Mouse (Mus musculus): ENCODE measurements at regions not wholly inside any gene's neighbourhood (a gene's known extent, or its start where the extent isn't known, plus 50 kb on each side); places are given as distances from the start of the nearest gene placed in this dataset.

GRCm38 (mm10) chr9:41481611-41482266 lies 320.2 kb upstream of the Ubash3b start:
- no peak for DNase-seq (ENCODE audit: low spot score)

- no peak for DNase-seq (ENCODE audit: low spot score)
Measured at GRCm38 (mm10) chr9:41479854-41480749, 318.6 kb upstream of the Ubash3b start.

GRCm38 (mm10) chr9:41479085-41479484 lies 317.6 kb upstream of the Ubash3b start:
- DNase-seq (ENCODE audit: low spot score): no peak

GRCm38 (mm10) chr9:41478106-41478848 lies 316.8 kb upstream of the Ubash3b start:
- no peak for DNase-seq (ENCODE audit: low spot score)

GRCm38 (mm10) chr9:41475326-41475725 lies 313.8 kb upstream of the Ubash3b start:
- DNase-seq (ENCODE audit: low spot score): no peak

GRCm38 (mm10) chr9:41474945-41475297 lies 313.4 kb upstream of the Ubash3b start:
- DNase-seq (ENCODE audit: low spot score): no peak

- DNase-seq (ENCODE audit: low spot score): peak; percentile 5
Measured at GRCm38 (mm10) chr9:41474244-41474944, 312.9 kb upstream of the Ubash3b start.

GRCm38 (mm10) chr9:41473506-41473905 lies 312.0 kb upstream of the Ubash3b start:
- DNase-seq (ENCODE audit: low spot score): no peak

- DNase-seq (ENCODE audit: low spot score): no peak
Measured at GRCm38 (mm10) chr9:41471345-41471744, 309.8 kb upstream of the Ubash3b start.

GRCm38 (mm10) chr9:41470010-41470409 lies 308.5 kb upstream of the Ubash3b start:
- DNase-seq (ENCODE audit: low spot score): no peak

GRCm38 (mm10) chr9:41469414-41469813 lies 307.9 kb upstream of the Ubash3b start:
- DNase-seq (ENCODE audit: low spot score): no peak

GRCm38 (mm10) chr9:41464057-41464685 lies 302.7 kb upstream of the Ubash3b start:
- DNase-seq (ENCODE audit: low spot score): no peak

GRCm38 (mm10) chr9:41461742-41462141 lies 300.2 kb upstream of the Ubash3b start:
- peak; percentile 10 for DNase-seq (ENCODE audit: low spot score)

- no peak for DNase-seq (ENCODE audit: low spot score)
Measured at GRCm38 (mm10) chr9:41460709-41461108, 299.2 kb upstream of the Ubash3b start.

- no peak for DNase-seq (ENCODE audit: low spot score)
Measured at GRCm38 (mm10) chr9:41457003-41457402, 295.5 kb upstream of the Ubash3b start.

GRCm38 (mm10) chr9:41451738-41452137 lies 290.2 kb upstream of the Ubash3b start:
- no peak for DNase-seq (ENCODE audit: low spot score)

GRCm38 (mm10) chr9:41449233-41449632 lies 287.7 kb upstream of the Ubash3b start:
- no peak for DNase-seq (ENCODE audit: low spot score)

- no peak for DNase-seq (ENCODE audit: low spot score)
Measured at GRCm38 (mm10) chr9:41447902-41448301, 286.4 kb upstream of the Ubash3b start.

- DNase-seq (ENCODE audit: low spot score): no peak
Measured at GRCm38 (mm10) chr9:41447211-41447875, 285.8 kb upstream of the Ubash3b start.

GRCm38 (mm10) chr9:41446431-41447203 lies 285.1 kb upstream of the Ubash3b start:
- no peak for DNase-seq (ENCODE audit: low spot score)

All from c-Kit-positive CD71-positive TER-119-positive erythroid progenitor cells, embryonic 14.5 days (primary cell).